Mouse (Mus musculus) E14TG2a.4 (cell line): ENCODE results near the gene Mtch2.

Experiments
- CTCF ChIP-seq: conservative IDR thresholded peaks from 2 replicates; pipeline ENCODE4 v1.5.1; 2014; ENCODE audit warnings: low read length
- NANOG ChIP-seq: IDR thresholded peaks from 2 replicates; pipeline ENCODE4 v1.6.1; 2014; ENCODE audit warnings: borderline replicate concordance, low read length, mixed read lengths

- no peak for TF ChIP-seq CTCF
- no peak for TF ChIP-seq NANOG
Measured at GRCm38 (mm10) chr2:90871180-90871961, 24.4 kb downstream of the Mtch2 start.
